Mouse (Mus musculus) B cell, adult 67 days (primary cell): ENCODE measurements around the gene Ugt2b36. TPM values are rescaled to one million over a fixed set of nuclear protein-coding genes. Genes with fewer than 3 reads are reported as not detected.

Experiments
- total RNA-seq, 2 experiments: library from RNA; stranded (reverse); gene quantifications; 4 replicates each; pipeline ENCODE4 v1.2.4; 2023

The Ugt2b36 gene
- total RNA-seq: not detected

GRCm38 (mm10) chr5:87092346-87093027 lies at the start of gene Ugt2b36:
Ugt2b36 (minus strand) TSS chr5:87092555.

GRCm38 (mm10) chr5:87140196-87140595 lies 47.8 kb upstream of the Ugt2b36 start, which contains the start of gene Ugt2b5:
Ugt2b5 (minus strand) TSS chr5:87140318.

Other genes starting within 250 kb of the Ugt2b36 start
- gene Ugt2b34, start 185.6 kb downstream of the Ugt2b36 start, total RNA-seq: not detected
- not detected for gene Ugt2b1, start 166.0 kb downstream of the Ugt2b36 start, total RNA-seq
- not detected for gene Ugt2b35, start 91.7 kb downstream of the Ugt2b36 start, total RNA-seq
- gene Ugt2b5, start 47.8 kb upstream of the Ugt2b36 start, total RNA-seq: not detected
- not detected for gene Ugt2b37, start 162.2 kb upstream of the Ugt2b36 start, total RNA-seq
- not detected for gene Ugt2a3, start 244.6 kb upstream of the Ugt2b36 start, total RNA-seq